Mouse (Mus musculus) olfactory bulb, adult 2 months (tissue): Measurements from ENCODE around the gene Gm6993. TPM values are rescaled to one million over a fixed set of nuclear protein-coding genes. Genes with fewer than 3 reads are reported as not detected.

Experiments used
- H3K27ac ChIP-seq: fragments of 200-500 bp; 2 replicates; pipeline ENCODE4 v1.5.1; 2012; ENCODE audit warnings: low read depth, low read length; ENCODE audit not compliant: insufficient read depth
- H3K4me1 ChIP-seq: fragments of 200-500 bp; 2 replicates; pipeline ENCODE4 v1.6.1; 2012; ENCODE audit warnings: low read length; ENCODE audit not compliant: control insufficient read depth, insufficient read depth
- H3K4me3 ChIP-seq: fragments of 200-500 bp; 2 replicates; pipeline ENCODE4 v1.5.1; 2012; ENCODE audit warnings: mild to moderate bottlenecking, low read depth, low read length, moderate library complexity; ENCODE audit not compliant: insufficient read depth
- CTCF ChIP-seq: fragments of 200-500 bp; IDR thresholded peaks from 2 replicates; pipeline ENCODE4 v1.5.1; 2012; ENCODE audit warnings: low read depth, mild to moderate bottlenecking, low read length, moderate library complexity; ENCODE audit not compliant: insufficient read depth
- POLR2A ChIP-seq: fragments of 200-500 bp; IDR thresholded peaks from 2 replicates; pipeline ENCODE4 v1.6.1; 2012; ENCODE audit warnings: mild to moderate bottlenecking, low read depth, low read length, moderate library complexity; ENCODE audit not compliant: insufficient read depth
- WGBS: fragments of 180-500 bp; shearing (Covaris S2); methylation state at CpG from one replicate; pipeline ENCODE4 v1.1.7; 2018; 5-methylcytosine and 5-hydroxymethylcytosine counted together
- polyA plus RNA-seq: library from polyadenylated mRNA; stranded (reverse); fragments of >200 nt; gene quantifications from 2 replicates; pipeline ENCODE4 v1.2.4, GENCODE M21; 2012; ENCODE audit warnings: low replicate concordance; ENCODE audit not compliant: missing spikeins, insufficient read depth, insufficient read length

The Gm6993 gene
- polyA plus RNA-seq, 1 experiment, result not detected

DNA sequence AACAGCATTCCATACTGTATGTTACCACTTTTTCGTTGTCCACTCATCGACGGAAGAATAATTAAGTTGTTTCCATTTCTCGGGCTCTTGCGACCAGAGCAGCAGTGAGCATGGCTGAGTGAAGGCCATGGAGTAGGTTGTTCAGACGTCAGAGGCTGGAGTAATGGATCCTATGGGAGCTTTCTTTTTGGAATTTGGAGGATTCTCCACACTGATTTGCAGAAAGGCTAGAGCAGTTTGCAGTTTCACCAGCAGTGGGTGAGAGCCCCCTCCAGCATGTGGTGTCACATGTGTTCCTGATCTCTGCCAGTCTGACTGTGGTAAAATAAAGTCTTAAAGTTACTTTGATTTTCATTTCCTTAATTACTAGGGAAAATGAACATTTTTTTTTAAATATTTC, 25.6 kb upstream of the Gm6993 start:
- H3K27ac ChIP-seq, result no peak overlapping the region
- WGBS, result 93% methylated on average over 6 of the region's 6 CpGs
- TF ChIP-seq POLR2A, result no peak
- no peak for TF ChIP-seq CTCF
- H3K4me1 ChIP-seq, result no peaks in the 10 kb centered on the region
- H3K4me3 ChIP-seq, result no peak overlapping the region

DNA sequence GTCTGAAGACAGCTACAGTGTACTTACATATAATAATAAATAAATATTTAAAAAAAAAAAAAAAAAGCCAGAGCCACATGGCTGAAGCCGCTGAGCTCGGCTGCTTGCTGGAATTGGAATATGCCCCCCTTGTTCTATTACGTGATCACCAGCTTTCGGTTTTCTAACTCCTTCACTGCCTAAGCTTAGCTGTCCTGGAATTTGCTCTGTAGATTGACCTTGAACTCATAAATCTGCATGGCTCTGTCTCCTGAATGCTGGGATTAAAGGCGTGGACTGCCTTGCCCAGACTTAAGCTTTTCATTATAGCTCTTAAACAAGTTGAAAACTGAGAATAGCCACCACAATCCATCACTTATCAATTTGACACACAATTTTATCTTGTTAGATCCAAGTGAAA, 23.3 kb upstream of the Gm6993 start:
- no peak overlapping the region for H3K4me3 ChIP-seq
- no peak for TF ChIP-seq POLR2A
- WGBS, result 98% methylated on average over 5 of the region's 5 CpGs
- no peaks in the 10 kb centered on the region for H3K4me1 ChIP-seq
- H3K27ac ChIP-seq, result no peak overlapping the region

DNA sequence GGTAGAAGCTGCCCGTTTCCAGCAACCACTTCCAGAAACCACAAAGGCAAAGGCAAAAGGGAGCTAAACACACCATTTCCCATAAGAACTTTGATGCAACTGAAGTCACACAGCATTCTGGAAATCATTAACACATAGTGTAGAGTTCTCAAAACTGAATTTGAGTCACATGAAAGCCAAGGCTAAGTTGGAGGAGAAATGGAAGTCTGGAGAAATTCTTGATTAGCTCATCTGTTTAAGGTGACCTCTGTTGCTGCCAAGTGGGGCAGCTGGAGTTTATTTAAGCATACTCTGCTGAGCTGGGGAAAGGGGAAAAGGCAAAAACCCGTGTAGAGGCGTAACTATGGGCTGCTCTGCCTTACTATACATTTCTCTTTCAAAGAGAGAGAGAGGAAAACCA, 21.8 kb upstream of the Gm6993 start:
- 79% methylated on average over 3 of the region's 3 CpGs for WGBS
- TF ChIP-seq CTCF, result no peak
- no peak for TF ChIP-seq POLR2A
- Histone ChIP-seq H3K4me1 (no peaks in the 10 kb centered on the region), H3K27ac (no peak overlapping the region), H3K4me3 (no peak overlapping the region)

DNA sequence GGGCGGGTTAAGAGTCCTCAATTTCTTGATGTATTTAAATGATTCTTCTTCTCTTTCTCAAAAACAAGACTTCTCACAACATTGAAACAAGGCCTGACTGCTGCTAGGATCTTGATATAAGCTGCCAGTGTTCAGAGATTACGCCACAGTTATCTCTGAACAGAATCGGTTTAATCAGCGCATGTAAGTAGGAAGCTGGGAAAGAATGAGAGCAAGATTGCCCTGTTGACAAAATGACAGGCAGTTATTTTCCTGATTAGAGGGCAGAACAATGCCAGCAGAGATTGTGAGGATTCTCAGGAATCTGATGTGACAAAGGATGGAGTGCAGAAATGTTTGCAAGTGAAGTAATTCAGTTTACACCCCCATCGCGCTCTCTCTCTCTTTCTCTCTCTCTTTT, 19.0 kb upstream of the Gm6993 start:
- WGBS, result 60% methylated on average over 6 of the region's 6 CpGs
- Histone ChIP-seq H3K4me3 (no peak overlapping the region), H3K4me1 (no peaks in the 10 kb centered on the region), H3K27ac (no peak overlapping the region)
- TF ChIP-seq POLR2A (no peak), CTCF (no peak)

DNA sequence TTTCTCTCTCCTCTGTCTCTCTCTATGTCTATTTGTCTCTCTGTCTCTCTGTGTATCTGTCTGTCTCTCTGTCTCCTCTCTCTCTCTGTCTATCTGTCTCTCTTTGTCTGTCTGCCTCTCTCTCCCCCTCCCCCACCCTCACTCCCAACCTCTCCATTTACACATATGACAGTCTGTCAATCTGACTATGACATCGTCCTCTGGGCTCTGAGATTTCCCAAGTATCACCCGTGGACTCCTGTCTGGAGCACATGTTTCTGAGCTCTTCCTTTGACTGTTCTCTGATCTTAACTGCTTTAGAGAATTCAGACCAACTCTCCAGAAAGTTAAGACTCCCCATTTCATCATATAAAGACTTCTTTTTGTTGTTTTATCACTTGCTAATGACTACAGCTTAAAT, 18.3 kb upstream of the Gm6993 start:
- H3K27ac ChIP-seq, result no peak overlapping the region
- H3K4me1 ChIP-seq, result no peaks in the 10 kb centered on the region
- WGBS, result 26% methylated on average over 2 of the region's 2 CpGs
- TF ChIP-seq POLR2A (no peak), CTCF (no peak)
- H3K4me3 ChIP-seq, result no peak overlapping the region

DNA sequence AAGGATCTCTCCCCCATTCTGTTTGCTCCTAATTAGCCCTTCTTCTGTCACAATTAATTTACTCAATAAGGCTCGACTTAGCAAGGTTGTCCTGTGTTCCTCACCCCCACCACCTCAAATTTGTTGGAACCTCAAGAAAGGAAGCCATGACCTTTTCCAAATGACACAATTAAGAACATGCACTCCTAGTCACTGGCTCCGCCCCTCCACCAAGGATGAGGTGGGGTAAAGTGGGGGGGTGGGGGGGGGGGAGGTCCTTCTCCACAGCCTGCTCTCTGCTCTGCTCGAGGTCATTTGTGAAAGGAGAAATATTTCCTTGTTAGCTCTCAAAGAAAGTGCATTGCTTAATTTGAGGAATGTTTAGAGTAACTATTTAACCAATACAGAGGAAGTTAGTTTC, 17.8 kb upstream of the Gm6993 start:
- TF ChIP-seq CTCF (no peak), POLR2A (no peak)
- 24% methylated on average over 3 of the region's 3 CpGs for WGBS
- no peak overlapping the region for H3K27ac ChIP-seq
- no peak overlapping the region for H3K4me3 ChIP-seq
- H3K4me1 ChIP-seq, result no peaks in the 10 kb centered on the region

DNA sequence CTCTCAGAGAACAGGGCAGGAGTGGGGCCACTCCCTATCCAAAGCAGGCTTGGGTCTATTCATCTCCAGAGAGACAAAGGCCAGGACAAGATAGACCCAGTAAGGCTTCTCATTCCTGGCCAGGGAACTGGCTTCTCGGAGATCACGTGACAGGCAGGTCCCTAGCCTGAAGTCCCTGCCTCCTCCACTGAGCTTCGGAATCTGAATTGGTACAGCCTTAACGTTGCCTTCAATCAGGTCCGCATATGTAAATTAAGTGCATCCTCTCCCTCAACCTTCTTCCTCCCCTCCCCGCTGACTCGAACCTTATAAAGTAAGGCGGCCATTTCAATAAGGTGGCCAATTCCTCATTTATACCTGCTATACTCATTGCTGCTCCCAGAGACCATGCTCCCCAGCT, 15.1 kb upstream of the Gm6993 start:
- H3K4me3 ChIP-seq, result no peak overlapping the region
- no peaks in the 10 kb centered on the region for H3K4me1 ChIP-seq
- 50% methylated on average over 8 of the region's 8 CpGs for WGBS
- TF ChIP-seq POLR2A (no peak), CTCF (no peak)
- no peak overlapping the region for H3K27ac ChIP-seq

DNA sequence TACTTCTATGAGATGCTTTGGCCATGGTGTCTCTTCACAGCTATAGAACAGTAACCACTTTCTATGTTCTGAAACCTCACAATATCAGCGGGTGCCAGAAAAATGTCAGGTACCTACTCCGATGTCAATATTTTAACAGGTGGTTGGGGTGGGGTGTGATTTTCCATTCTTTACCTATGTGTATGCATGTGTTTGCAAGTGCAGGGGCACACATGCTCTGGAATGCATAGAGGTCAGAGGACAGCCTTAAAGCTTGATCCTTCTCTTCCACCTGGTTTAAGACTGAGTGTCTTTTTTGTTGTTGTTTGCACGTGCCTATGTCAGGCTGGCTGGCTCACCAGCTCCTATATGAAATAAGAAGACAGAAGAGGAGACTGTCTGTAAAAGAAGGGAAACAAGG, 13.4 kb upstream of the Gm6993 start:
- TF ChIP-seq POLR2A (no peak), CTCF (no peak)
- 94% methylated on average over 3 of the region's 3 CpGs for WGBS

DNA sequence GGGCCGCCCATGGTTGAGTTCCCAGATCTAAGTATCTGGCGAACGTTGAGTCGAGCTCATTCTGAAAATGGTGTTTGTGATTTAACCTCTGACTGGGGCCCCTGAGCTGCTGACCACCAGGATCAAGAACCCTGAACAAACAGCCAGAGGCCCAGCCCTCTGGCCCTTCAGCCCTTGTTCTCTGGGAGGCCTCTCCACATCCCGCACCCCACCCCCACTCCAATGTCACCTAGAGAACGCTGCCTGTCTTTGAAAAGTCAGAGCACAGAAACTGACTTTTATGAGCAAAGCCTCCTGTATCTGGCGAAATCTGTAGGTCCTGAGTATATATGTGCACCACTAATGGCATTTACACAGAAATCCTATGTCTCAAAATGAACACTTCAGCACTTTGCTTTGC, 11.7 kb upstream of the Gm6993 start:
- TF ChIP-seq CTCF (no peak), POLR2A (no peak)
- Histone ChIP-seq H3K4me1 (no peaks in the 10 kb centered on the region), H3K27ac (no peak overlapping the region), H3K4me3 (no peak overlapping the region)
- 82% methylated on average over 7 of the region's 7 CpGs for WGBS

More for the DNA sequence above, 13.4 kb upstream of the Gm6993 start:
- H3K4me3 ChIP-seq, result no peak overlapping the region
- no peaks in the 10 kb centered on the region for H3K4me1 ChIP-seq
- H3K27ac ChIP-seq, result no peak overlapping the region

DNA sequence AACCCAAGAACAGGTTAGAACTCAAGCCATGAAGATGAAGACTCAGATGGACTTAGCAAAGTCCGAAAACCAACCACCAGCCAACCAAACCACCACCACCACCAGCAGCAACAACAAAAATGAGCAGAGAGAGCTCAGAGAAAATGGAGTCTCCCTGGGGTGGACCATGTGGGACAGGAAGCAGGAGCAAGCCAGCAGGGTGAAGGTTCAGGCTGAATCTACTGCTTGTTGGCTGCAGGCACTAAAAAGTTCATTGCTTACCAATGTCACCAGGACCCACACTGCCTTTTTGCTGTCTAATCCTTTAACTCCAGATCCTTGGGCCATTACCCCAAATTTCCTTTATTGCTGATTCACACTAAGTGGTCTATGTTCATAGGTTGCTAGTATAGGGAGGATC, 7.9 kb upstream of the Gm6993 start:
- H3K4me3 ChIP-seq, result no peak overlapping the region

More for the DNA sequence above, 7.9 kb upstream of the Gm6993 start:
- TF ChIP-seq POLR2A (no peak), CTCF (no peak)
- no peak overlapping the region for H3K27ac ChIP-seq
- WGBS, result 94% methylated on average over 1 of the region's 1 CpGs
- H3K4me1 ChIP-seq, result peaks cover 6% of the 10 kb centered on the region; the same call in 1 of the 2 replicates
